In genomic region chr14:7791532-7792159, GRCm38 (mm10) we compare ENCODE assay signal across 8 mouse cellular contexts. TPM values are rescaled to one million over a fixed set of nuclear protein-coding genes. Genes with fewer than 3 reads are reported as not detected.
A peak's percentile ranks its signal among the peaks of the same experiment; 100 is the strongest.
DNase-seq lines count a peak whose midpoint lies in the region; ATAC-seq and TF ChIP-seq lines count a peak whose summit lies in the region.

Gene Gm26661, plus strand, starts transcription at chr14:7791587.

- intact Hi-C loops in heart, postnatal 14 days (cut with DNase I) = no loop called here

- peak in 1 of 2 experiments; percentile 34; a peak in 2 of 4 replicates for TF ChIP-seq CTCF in CH12.LX (conservative IDR thresholded peaks at IDR 0.05 in 1 of 2, IDR thresholded peaks at IDR 0.05 in 1 of 2; ENCODE audit: low read depth in 2 of 2, low read length in 2 of 2)

- DNase-seq in CH12.LX (ENCODE audit: extremely low read depth) = no peak
- peak; percentile 83 for DNase-seq in brain, adult 2 months (ENCODE audit: low read depth, low spot score)
- DNase-seq in forebrain, embryonic 10.5 days (ENCODE audit: extremely low spot score, low spot score) = peak; percentile 64
- peak; percentile 45 to 66 for DNase-seq in heart, postnatal 14 days
- DNase-seq in kidney, postnatal 25 days = peak; percentile 79 to 90
- peak; percentile 75 for DNase-seq in ovary, adult 18-20 months (ENCODE audit: low spot score)
- peak; percentile 11 to 18 for DNase-seq in thymus, postnatal 10 days (ENCODE audit: low spot score in 2 of 2)

- no peaks in the 10 kb centered on the region for H3K9me3 ChIP-seq in CH12.LX (replicated peaks; ENCODE audit: low read length)
- H3K9me3 ChIP-seq in forebrain, embryonic 10.5 days = no peaks in the 10 kb centered on the region
- no peaks in the 10 kb centered on the region for H3K9me3 ChIP-seq in lung, embryonic 16.5 days (ENCODE audit: control insufficient read depth, low read length)

- no peak for TF ChIP-seq EP300 in CH12.LX (IDR thresholded peaks at IDR 0.05; ENCODE audit: low read length)

- in situ Hi-C loops in CH12.LX (cut with MboI; ENCODE audit: low pct_ligation_motif_present, low pct_unique_long_range_greater_than_20kb, low sequenced_read_pairs) = no loop called here

- H3K36me3 ChIP-seq in CH12.LX (replicated peaks in 1 of 2; ENCODE audit: control insufficient read depth in 1 of 2, insufficient read depth in 1 of 2, low read length in 1 of 2) = no peaks in the 10 kb centered on the region
- no peaks in the 10 kb centered on the region for H3K36me3 ChIP-seq in forebrain, embryonic 10.5 days (replicated peaks)
- H3K36me3 ChIP-seq in lung, embryonic 16.5 days (ENCODE audit: control insufficient read depth, insufficient read depth, low read length) = no peaks in the 10 kb centered on the region

- H3K4me1 ChIP-seq in CH12.LX (ENCODE audit: control insufficient read depth in 1 of 2, insufficient read depth in 2 of 2) = no peaks in the 10 kb centered on the region
- H3K4me1 ChIP-seq in forebrain, embryonic 10.5 days = peaks cover 13% of the 10 kb centered on the region
- H3K4me1 ChIP-seq in lung, embryonic 16.5 days (replicated peaks; ENCODE audit: control insufficient read depth, insufficient read depth, low read length) = no peaks in the 10 kb centered on the region

- ATAC-seq in lung, embryonic 16.5 days (ENCODE audit: low read depth) = peak; percentile 94

- H3K4me2 ChIP-seq in CH12.LX (ENCODE audit: insufficient read depth, low read depth, poor library complexity, severe bottlenecking) = peak within 1 kb of the TSS; percentile 55; the same call in 1 of the 2 replicates
- peak within 1 kb of the TSS; percentile 58 for H3K4me2 ChIP-seq in lung, embryonic 16.5 days (ENCODE audit: low read depth, low read length)

- H3K27me3 ChIP-seq in CH12.LX (replicated peaks) = no peaks in the 10 kb centered on the region
- peaks cover 18% of the 10 kb centered on the region for H3K27me3 ChIP-seq in forebrain, embryonic 10.5 days (ENCODE audit: poor library complexity, severe bottlenecking)
- H3K27me3 ChIP-seq in lung, embryonic 16.5 days (ENCODE audit: control insufficient read depth, insufficient read depth, low read depth, low read length) = no peaks in the 10 kb centered on the region

- H3K27ac ChIP-seq in CH12.LX (ENCODE audit: insufficient read depth, low read depth) = no peak within 1 kb of the TSS
- peak within 1 kb of the TSS; percentile 56 for H3K27ac ChIP-seq in forebrain, embryonic 10.5 days
- peak within 1 kb of the TSS; percentile 34 for H3K27ac ChIP-seq in lung, embryonic 16.5 days (ENCODE audit: low read length)

- WGBS in forebrain, embryonic 10.5 days = 2% methylated on average over 30 of the region's 30 CpGs
- WGBS in lung, embryonic 16.5 days = under 1% methylated on average over 30 of the region's 30 CpGs

- dilution Hi-C loops in CH12.LX (cut with MboI; ENCODE audit: extremely low pct_ligation_motif_present, extremely low pct_unique_long_range_greater_than_20kb, low sequenced_read_pairs) = no loop called here

- no peak for TF ChIP-seq POLR2A in CH12.LX (IDR thresholded peaks at IDR 0.05; ENCODE audit: low read depth, low read length)

- TF ChIP-seq RAD21 in CH12.LX (IDR thresholded peaks at IDR 0.05; ENCODE audit: low read depth, low read length) = no peak; the same call in none of the 2 replicates

- no peak within 1 kb of the TSS for H3K9ac ChIP-seq in CH12.LX (ENCODE audit: insufficient read depth, low read depth)
- no peak within 1 kb of the TSS; the same call in 1 of the 2 replicates for H3K9ac ChIP-seq in lung, embryonic 16.5 days (ENCODE audit: low read length)

- H3K4me3 ChIP-seq in CH12.LX (replicated peaks in 1 of 3; ENCODE audit: low read depth in 2 of 3, low read length in 2 of 3, poor library complexity in 1 of 3) = peak within 1 kb of the TSS in 1 of 3 experiments; percentile 35
- peak within 1 kb of the TSS; percentile 57 for H3K4me3 ChIP-seq in forebrain, embryonic 10.5 days
- H3K4me3 ChIP-seq in lung, embryonic 16.5 days (ENCODE audit: low read length) = peak within 1 kb of the TSS; percentile 41

- no peaks in the 10 kb centered on the region for H3K79me2 ChIP-seq in CH12.LX (replicated peaks; ENCODE audit: control insufficient read depth, extremely low read depth, insufficient read depth, poor library complexity, severe bottlenecking)

TF ChIP-seq in CH12.LX, 34 proteins besides CTCF, POLR2A, EP300 and RAD21:
- no peak for TF ChIP-seq TCF12 (IDR thresholded peaks at IDR 0.05; ENCODE audit: low read depth, low read length)
- no peak for TF ChIP-seq SIN3A (IDR thresholded peaks at IDR 0.05; ENCODE audit: low read length)
- TF ChIP-seq CHD2 (IDR thresholded peaks at IDR 0.05; ENCODE audit: low read length) = no peak
- no peak for TF ChIP-seq MAFK (IDR thresholded peaks at IDR 0.05; ENCODE audit: insufficient replicate concordance, low read length)
- TF ChIP-seq TBP (conservative IDR thresholded peaks at IDR 0.05; ENCODE audit: low read depth, low read length) = no peak
- TF ChIP-seq NELFE (IDR thresholded peaks at IDR 0.05; ENCODE audit: low read depth, low read length) = no peak

RNA-seq across cellular contexts. Expression of gene Gm26661, which starts in this region (rescaled TPM):
- not detected in 2 replicates for total RNA-seq in CH12.LX (2012; rRNA removed)
- total RNA-seq in CH12.LX (2014; rRNA removed) = not detected in 2 replicates
- polyA plus RNA-seq in CH12.LX (2012; ENCODE audit: insufficient read length, low read depth) = not detected in 2 replicates
- not detected in 2 replicates for polyA plus RNA-seq in forebrain, embryonic 10.5 days (2016; fragmentation: Nextera tagmentation; extraction: Ambion mirVana)
- total RNA-seq in heart, postnatal 14 days (2021) = not detected
- not detected in 2 replicates for polyA plus RNA-seq in lung, embryonic 16.5 days (2015; fragmentation: Nextera tagmentation; extraction: Ambion mirVana)

Comparison
In these comparisons a context has a peak if more than half of its experiments do, and no peak if none do; other contexts are left out.
1. Peak in DNase-seq, H3K4me3 ChIP-seq and H3K27ac ChIP-seq in forebrain, embryonic 10.5 days; RNA of the gene not detected or under 1 TPM.
2. Peak in DNase-seq in heart, postnatal 14 days; RNA of the gene not detected or under 1 TPM.
3. Peak in ATAC-seq, H3K4me3 ChIP-seq, H3K27ac ChIP-seq and H3K4me2 ChIP-seq in lung, embryonic 16.5 days; RNA of the gene not detected or under 1 TPM.